Mouse (Mus musculus): ENCODE data around the gene Ccdc107. TPM values are rescaled to one million over a fixed set of nuclear protein-coding genes. Genes with fewer than 3 reads are reported as not detected.
"Not testable (repeated sequence)": the region's sequence is repeated elsewhere in the genome, so short reads cannot be mapped to it uniquely, and the experiment has no call there.

Ccdc107 gene
- polyA plus RNA-seq, 1 experiment from 2014 or later: 51.4 TPM

DNA sequence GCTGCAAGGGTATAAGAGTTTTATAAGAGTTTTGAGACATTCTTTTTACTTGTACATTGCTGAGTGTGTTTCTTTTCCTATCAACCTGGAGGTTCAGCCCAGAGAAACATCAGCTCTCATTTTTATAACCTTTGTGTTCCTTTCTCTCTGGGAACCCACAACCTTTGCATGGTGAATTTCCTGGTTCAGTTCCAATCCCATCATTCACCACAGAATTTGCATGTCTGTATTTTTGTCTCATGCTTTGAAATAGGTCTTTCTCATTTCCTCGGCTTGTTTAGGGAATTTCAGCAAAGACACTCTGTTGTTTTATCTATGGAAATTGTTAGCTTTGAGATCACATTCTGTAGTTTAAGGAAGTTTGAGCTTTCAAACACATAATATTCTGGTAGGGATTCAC, 19.1 kb upstream of the Ccdc107 start:
- Histone ChIP-seq H3K4me1 (peaks cover 3% of the 10 kb centered on the region; the same call in 1 of the 2 replicates), H3K27me3 (no peaks in the 10 kb centered on the region), H3K36me3 (no peaks in the 10 kb centered on the region), H3K4me2 (replicated peaks) (no peak overlapping the region), H3K4me3 (no peak overlapping the region), H3K27ac (no peak overlapping the region), H3K9me3 (replicated peaks) (no peaks in the 10 kb centered on the region), H3K9ac (no peak overlapping the region)
- ATAC-seq (ENCODE audit: low FRiP score): no peak
- WGBS: 84% methylated on average over 1 of the region's 1 CpGs

DNA sequence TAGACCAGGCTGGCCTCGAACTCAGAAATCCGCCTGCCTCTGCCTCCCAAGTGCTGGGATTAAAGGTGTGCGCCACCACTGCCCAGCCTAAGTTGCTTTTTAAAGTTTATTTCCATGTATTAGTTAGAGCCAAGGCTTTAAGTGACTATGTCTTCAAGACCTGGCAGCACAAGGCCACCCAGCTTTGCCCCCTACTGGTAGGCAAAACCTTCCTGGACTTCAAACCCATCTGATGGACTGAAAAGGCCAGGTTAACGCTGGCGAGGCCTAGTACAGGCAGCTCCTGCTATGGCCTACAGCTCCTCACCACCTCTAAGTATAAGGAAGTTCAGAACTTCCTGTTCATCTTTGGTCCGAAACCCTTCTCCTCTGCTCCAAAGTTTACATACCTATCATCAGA, 16.1 kb upstream of the Ccdc107 start:
- Histone ChIP-seq H3K36me3 (no peaks in the 10 kb centered on the region), H3K4me1 (peaks cover 3% of the 10 kb centered on the region; the same call in 1 of the 2 replicates), H3K4me2 (replicated peaks) (no peak overlapping the region), H3K27ac (no peak overlapping the region), H3K27me3 (no peaks in the 10 kb centered on the region), H3K9me3 (replicated peaks) (no peaks in the 10 kb centered on the region), H3K9ac (no peak overlapping the region), H3K4me3 (no peak overlapping the region)
- no peak for ATAC-seq (ENCODE audit: low FRiP score)
- WGBS: 83% methylated on average over 6 of the region's 6 CpGs

DNA sequence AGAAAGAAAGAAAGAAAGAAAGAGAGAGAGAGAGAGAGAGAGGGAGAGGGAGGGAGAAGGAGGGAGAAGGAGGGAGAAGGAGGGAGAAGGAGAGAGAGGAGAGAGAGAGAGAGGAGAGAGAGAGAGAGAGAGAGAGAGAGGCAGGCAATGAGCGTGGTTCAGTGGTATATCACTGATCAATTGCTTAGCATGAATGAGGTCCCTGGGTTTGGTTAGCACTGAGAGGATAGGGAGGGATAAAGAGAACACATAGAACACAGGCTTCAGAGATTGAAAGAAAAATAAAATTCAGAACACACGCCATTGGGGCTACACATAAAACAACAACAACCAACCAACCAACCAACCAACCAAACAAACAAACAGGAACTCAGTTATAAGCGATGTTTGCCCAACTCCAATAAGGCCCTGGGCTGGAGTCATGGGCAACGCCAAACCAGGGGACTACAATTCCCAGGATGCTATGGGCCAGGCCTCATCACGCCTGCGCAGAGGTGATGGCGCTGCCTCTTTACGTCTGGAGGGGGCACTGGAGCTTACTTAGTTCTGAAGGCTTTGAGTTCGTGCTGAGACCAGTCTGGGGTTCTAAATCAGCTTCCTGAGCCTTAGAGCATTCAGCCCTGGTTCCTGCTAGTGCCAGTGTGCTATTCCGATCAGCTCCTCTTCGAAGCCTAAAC, 14.7 kb upstream of the Ccdc107 start:
- Histone ChIP-seq H3K9ac (no peak overlapping the region), H3K4me1 (peaks cover 3% of the 10 kb centered on the region; the same call in 1 of the 2 replicates), H3K9me3 (replicated peaks) (no peaks in the 10 kb centered on the region), H3K4me3 (peak overlapping the region; percentile 24), H3K36me3 (no peaks in the 10 kb centered on the region), H3K27ac (no peak overlapping the region), H3K27me3 (no peaks in the 10 kb centered on the region), H3K4me2 (replicated peaks) (peak overlapping the region; percentile 47)
- ATAC-seq (ENCODE audit: low FRiP score): peak; percentile 93
- WGBS: 16% methylated on average over 11 of the region's 11 CpGs

DNA sequence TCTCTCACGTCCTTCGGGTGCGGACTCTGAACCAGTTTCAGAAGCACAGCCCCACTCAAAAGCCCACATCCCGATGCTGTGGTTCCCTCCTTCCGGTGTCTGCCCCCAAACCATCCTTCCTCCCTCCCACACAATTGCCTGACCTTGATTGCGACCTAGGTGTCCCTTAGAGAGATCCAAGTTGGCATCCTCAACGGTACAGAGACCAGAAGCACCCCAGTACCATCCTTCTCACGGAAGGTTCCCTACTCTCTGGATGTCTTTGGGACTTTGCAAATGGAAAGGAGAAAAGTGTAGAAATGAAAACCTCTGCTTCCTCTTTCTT, 14.2 kb upstream of the Ccdc107 start:
- Histone ChIP-seq H3K9ac (no peak overlapping the region), H3K4me2 (replicated peaks) (peak overlapping the region; percentile 47), H3K4me1 (peaks cover 3% of the 10 kb centered on the region; the same call in 1 of the 2 replicates), H3K9me3 (replicated peaks) (no peaks in the 10 kb centered on the region), H3K36me3 (no peaks in the 10 kb centered on the region), H3K27me3 (no peaks in the 10 kb centered on the region), H3K27ac (no peak overlapping the region), H3K4me3 (peak overlapping the region; percentile 24)
- peak; percentile 52 for ATAC-seq (ENCODE audit: low FRiP score)
- WGBS: 51% methylated on average over 8 of the region's 8 CpGs

DNA sequence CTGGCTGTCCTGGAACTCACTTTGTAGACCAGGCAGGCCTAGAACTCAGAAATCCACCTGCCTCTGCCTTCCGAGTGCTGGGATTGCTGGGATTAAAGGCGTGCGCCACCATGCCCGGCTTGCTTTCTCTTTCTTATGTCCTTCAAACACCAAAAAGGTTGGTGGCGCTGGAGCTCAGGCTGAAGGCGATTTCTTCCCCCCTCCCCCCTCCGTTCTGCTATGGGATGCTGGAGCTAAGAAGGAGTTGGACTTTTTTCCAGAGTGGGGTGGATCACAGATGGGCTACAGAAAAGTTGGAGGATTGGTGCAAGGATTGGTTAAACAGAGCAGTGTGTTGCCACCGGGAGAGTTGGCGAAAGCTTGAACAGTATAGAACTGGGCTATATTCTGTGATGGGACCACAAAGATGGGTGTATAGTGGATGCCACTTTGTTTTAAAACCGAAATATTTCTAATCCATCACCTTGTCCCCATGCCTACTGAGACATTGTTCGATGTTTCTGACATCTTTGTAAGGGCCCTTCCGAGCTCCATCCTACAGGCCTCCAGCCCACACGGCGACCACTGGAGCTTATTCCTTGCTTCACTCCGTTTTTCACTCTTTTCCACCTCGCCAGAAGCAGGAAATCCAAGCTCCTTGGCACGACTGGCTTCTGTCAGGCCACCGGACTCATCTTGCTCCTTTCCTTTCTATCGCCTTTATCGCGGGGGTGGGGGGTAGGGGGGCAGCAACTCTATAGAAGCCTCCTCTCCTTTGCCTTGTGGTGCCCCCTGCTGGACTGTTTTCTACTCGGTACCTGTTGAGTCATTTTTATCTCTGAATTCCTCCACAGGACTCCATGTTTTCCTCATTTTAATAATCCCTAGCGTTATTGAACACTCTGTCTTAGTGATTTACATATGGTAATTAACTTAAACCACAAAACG, 13.5 kb upstream of the Ccdc107 start:
- Histone ChIP-seq H3K27me3 (no peaks in the 10 kb centered on the region), H3K9ac (no peak overlapping the region), H3K4me3 (no peak overlapping the region), H3K4me1 (peaks cover 3% of the 10 kb centered on the region; the same call in 1 of the 2 replicates), H3K27ac (no peak overlapping the region), H3K9me3 (replicated peaks) (no peaks in the 10 kb centered on the region), H3K36me3 (no peaks in the 10 kb centered on the region), H3K4me2 (replicated peaks) (no peak overlapping the region)
- WGBS: 45% methylated on average over 24 of the region's 24 CpGs
- no peak for ATAC-seq (ENCODE audit: low FRiP score)

DNA sequence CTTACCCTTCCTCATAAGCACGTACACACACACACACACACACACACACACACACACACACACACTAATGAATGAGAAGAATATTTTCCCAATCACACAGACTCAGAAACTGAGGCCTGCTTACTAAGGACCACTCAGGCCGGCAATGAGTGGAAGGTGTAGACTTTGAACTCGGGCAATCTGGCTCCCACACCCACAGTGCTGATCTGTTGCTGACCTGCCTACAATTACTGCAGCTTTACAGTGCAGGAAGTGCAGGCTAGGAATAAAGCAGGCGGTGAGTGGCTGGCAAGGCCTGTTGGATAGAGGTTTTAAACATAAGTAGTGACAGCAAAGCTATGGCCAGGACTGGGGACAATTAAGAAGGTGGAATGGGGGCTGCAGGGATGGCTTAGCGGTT, 11.7 kb upstream of the Ccdc107 start:
- H3K9me3 ChIP-seq (replicated peaks): no peaks in the 10 kb centered on the region
- 85% methylated on average over 5 of the region's 5 CpGs for WGBS

DNA sequence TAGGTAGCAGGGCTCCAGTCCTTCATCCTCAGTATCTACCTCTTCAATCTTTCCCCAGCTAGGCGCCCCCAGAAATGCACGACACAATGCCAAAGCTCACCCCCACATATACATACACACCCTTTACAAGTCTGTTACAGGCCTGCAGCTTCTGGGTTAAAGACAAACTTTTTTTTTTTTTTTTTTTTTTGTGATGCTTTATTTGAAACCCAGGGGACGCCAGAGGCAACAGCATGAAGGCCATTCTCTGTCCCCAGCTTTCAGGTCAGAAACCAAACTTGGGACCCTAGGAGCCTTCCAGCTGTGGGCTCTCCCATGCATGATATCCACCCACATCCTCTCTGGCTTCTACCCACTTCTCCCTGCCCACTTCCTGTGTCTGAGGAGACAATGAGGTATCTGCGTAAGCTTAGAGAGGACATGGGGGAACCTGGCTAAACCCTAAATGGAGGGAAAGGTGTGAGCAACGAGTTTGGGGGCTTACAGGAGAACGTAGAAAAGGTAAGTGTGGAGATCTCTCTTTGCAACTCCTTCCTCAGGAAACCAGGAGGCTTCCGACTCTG, 10.7 kb upstream of the Ccdc107 start:
- Histone ChIP-seq H3K4me3 (no peak overlapping the region), H3K4me1 (peaks cover 3% of the 10 kb centered on the region; the same call in 1 of the 2 replicates), H3K27ac (no peak overlapping the region), H3K9ac (no peak overlapping the region), H3K9me3 (replicated peaks) (no peaks in the 10 kb centered on the region), H3K27me3 (no peaks in the 10 kb centered on the region), H3K36me3 (no peaks in the 10 kb centered on the region), H3K4me2 (replicated peaks) (no peak overlapping the region)
- whole genome bisulfite sequencing: 73% methylated on average over 7 of the region's 7 CpGs
- no peak for ATAC-seq (ENCODE audit: low FRiP score)

More for the DNA sequence above, 11.7 kb upstream of the Ccdc107 start:
- Histone ChIP-seq H3K36me3 (no peaks in the 10 kb centered on the region), H3K4me1 (peaks cover 3% of the 10 kb centered on the region; the same call in 1 of the 2 replicates), H3K4me2 (replicated peaks) (no peak overlapping the region), H3K27ac (no peak overlapping the region), H3K27me3 (no peaks in the 10 kb centered on the region), H3K9ac (no peak overlapping the region), H3K4me3 (no peak overlapping the region)
- no peak for ATAC-seq (ENCODE audit: low FRiP score)

DNA sequence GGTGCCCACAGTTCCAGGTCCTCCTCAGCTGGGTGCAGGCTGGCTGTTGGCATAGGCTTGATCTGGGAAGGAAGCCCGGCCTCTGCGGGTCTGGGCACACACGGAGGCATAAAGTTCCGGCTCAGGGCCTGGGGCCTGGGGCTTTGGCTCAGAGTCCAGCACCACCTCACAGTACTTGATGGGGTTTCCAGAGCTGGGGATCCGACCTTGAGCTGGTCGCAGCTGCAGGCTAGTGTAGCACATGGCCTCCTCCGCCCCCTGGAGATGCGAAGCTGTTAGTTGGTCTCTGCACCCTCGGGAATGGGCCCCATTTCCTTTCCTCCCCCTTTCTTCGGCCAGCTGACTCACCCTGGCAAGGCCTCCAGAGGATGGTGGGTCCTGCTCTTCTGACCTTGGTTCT, 10.1 kb upstream of the Ccdc107 start:
- H3K36me3 ChIP-seq: no peaks in the 10 kb centered on the region
- H3K4me3 ChIP-seq: no peak overlapping the region
- H3K9ac ChIP-seq: no peak overlapping the region
- H3K27ac ChIP-seq: no peak overlapping the region
- no peak for ATAC-seq (ENCODE audit: low FRiP score)
- no peak overlapping the region for H3K4me2 ChIP-seq (replicated peaks)
- WGBS: 69% methylated on average over 10 of the region's 10 CpGs
- H3K9me3 ChIP-seq (replicated peaks): no peaks in the 10 kb centered on the region
- no peaks in the 10 kb centered on the region for H3K27me3 ChIP-seq
- H3K4me1 ChIP-seq: peaks cover 3% of the 10 kb centered on the region; the same call in 1 of the 2 replicates

DNA sequence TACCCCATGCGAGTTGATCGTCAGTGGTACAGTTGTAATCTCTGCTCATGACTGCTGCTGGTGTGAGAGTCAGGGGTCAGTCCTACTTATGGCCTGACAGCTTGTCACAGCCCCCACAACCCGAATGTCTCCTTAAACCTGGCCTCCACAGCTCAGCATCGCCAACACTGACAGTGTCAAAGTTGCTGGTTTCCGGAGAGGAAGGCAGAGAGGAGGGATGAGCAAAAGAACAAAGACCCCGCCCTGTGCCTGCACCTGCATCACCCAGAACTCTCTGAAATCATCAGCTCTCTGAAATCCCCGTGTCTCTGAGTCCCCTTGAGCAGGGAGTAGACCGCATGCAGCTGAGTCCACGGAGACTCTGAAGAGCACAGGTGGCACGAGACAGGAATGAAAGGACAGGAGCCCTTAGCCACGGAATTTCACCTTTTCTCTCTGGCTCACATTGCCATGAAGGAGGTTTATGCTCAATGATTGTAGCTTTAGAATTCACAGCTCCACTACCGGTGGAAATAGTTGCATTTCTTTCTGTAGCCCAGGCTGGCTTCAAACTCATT, 9.1 kb upstream of the Ccdc107 start, which contains the start of gene Sit1:
TSS of gene Sit1 (minus strand) at position 200 of the 557 bp plus-strand sequence.
- Histone ChIP-seq H3K27me3 (no peaks in the 10 kb centered on the region), H3K4me2 (replicated peaks) (no peak within 1 kb of the TSS), H3K4me3 (no peak within 1 kb of the TSS), H3K27ac (no peak within 1 kb of the TSS), H3K4me1 (no peaks in the 10 kb centered on the region), H3K36me3 (no peaks in the 10 kb centered on the region), H3K9ac (no peak within 1 kb of the TSS), H3K9me3 (replicated peaks) (no peaks in the 10 kb centered on the region)
- 61% methylated on average over 12 of the region's 12 CpGs for WGBS
- no peak for ATAC-seq (ENCODE audit: low FRiP score)

DNA sequence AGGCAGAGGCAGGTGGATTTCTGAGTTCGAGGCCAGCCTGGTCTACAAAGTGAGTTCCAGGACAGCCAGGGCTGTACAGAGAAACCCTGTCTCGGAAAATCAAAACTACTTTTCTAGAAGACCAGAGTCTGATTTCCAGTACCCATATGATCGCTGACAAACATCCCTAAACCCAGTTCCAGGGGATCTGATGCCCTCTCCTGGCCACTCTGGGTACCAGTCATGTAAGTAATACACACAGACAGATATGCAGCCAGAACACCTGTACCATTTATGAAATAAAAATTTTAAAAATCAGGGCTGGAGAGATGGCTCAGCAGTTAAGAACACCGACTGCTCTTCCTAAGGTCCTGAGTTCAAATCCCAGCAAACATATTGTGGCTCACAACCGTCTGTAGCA, 7.0 kb upstream of the Ccdc107 start:
- not testable (repeated sequence) for ATAC-seq (ENCODE audit: low FRiP score); H3K9ac ChIP-seq; H3K4me1 ChIP-seq; H3K27ac ChIP-seq; H3K4me3 ChIP-seq; H3K9me3 ChIP-seq (replicated peaks); H3K36me3 ChIP-seq; H3K4me2 ChIP-seq (replicated peaks); H3K27me3 ChIP-seq
- WGBS: 86% methylated on average over 5 of the region's 5 CpGs

DNA sequence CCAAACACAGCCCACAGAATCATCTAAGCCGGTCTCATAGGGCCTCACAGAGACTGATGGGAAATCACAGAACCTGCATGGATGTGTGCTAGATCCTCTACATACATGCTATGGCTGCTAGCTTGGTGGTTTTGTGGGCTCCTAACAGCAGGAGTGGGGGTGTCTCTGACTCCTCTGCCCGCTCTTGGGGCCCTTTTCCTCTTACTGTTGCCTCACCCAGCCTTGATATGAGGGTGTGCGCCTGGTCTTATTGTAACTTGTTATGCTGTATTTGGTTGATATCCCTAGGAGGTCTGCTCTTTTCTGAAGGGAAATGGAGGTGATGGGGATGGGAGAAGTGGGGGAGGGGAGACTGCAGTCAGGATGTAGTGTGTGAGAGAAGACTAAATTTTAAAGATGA, 3.1 kb upstream of the Ccdc107 start:
- Histone ChIP-seq H3K36me3 (no peaks in the 10 kb centered on the region), H3K27ac (no peak overlapping the region), H3K9me3 (replicated peaks) (0 out of 2 replicates have a peak, but pooled peaks cover 4% of the 10 kb centered on the region), H3K4me3 (no peak overlapping the region), H3K4me1 (peaks cover 7% of the 10 kb centered on the region), H3K4me2 (replicated peaks) (no peak overlapping the region), H3K27me3 (no peaks in the 10 kb centered on the region), H3K9ac (no peak overlapping the region)
- 95% methylated on average over 3 of the region's 3 CpGs for WGBS
- ATAC-seq (ENCODE audit: low FRiP score): no peak

DNA sequence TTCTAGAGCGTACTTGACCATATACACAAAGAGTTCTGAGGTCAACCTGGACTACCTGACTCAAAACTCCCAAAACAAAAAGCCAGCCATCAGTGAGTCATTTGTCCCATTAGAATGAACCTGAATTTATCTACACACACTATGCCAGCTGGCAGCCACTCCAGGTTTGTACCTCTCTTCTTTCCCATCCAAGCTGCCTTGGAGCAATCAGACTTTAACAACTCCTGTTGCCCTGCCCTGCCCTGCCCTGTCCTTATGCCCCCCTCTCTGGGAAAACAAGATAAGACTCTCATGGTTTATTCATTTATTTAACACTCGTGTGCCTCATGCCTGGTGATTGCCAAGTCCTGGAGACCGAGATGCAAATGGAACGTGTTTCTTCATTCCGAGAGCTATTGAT, 1.9 kb upstream of the Ccdc107 start:
- Histone ChIP-seq H3K4me3 (no peak overlapping the region), H3K9me3 (replicated peaks) (0 out of 2 replicates have a peak, but pooled peaks cover 4% of the 10 kb centered on the region), H3K27me3 (no peaks in the 10 kb centered on the region), H3K4me1 (peaks cover 14% of the 10 kb centered on the region), H3K36me3 (peaks cover 6% of the 10 kb centered on the region; the same call in 1 of the 2 replicates), H3K27ac (no peak overlapping the region), H3K4me2 (replicated peaks) (no peak overlapping the region), H3K9ac (no peak overlapping the region)
- 83% methylated on average over 5 of the region's 5 CpGs for WGBS
- ATAC-seq (ENCODE audit: low FRiP score): no peak
